Mouse (Mus musculus) cerebellum, postnatal 36 days (tissue): ENCODE results near the gene Epm2a.

ENCODE experiments used
- DNase-seq, 2 experiments: peaks; one replicate each; pipeline ENCODE4 v3.0.0; 2021 to 2022; ENCODE audit warnings: mixed read lengths in 2 of 2

The Epm2a gene

GRCm38 (mm10) chr10:11429059-11429812 lies 86.0 kb downstream of the Epm2a start:
- DNase-seq: no peak

- peak; percentile 50 to 51 for DNase-seq
These were observed 93.8 kb downstream of the Epm2a start for GRCm38 (mm10) chr10:11436961-11437360.

- peak; percentile 19 to 27 for DNase-seq
These were observed 95.3 kb downstream of the Epm2a start for GRCm38 (mm10) chr10:11438461-11438860.

GRCm38 (mm10) chr10:11439342-11439741 lies 96.1 kb downstream of the Epm2a start:
- DNase-seq: no peak

- peak; percentile 85 to 87 for DNase-seq
These were observed 106.5 kb downstream of the Epm2a start for GRCm38 (mm10) chr10:11449556-11450305.

- DNase-seq: no peak
These were observed 109.3 kb downstream of the Epm2a start for GRCm38 (mm10) chr10:11452537-11452936.

- DNase-seq: no peak
These were observed 114.2 kb downstream of the Epm2a start for GRCm38 (mm10) chr10:11457445-11457844.

GRCm38 (mm10) chr10:11491956-11492355 lies 148.8 kb downstream of the Epm2a start:
- DNase-seq: peak; percentile 39 to 71
